Mouse (Mus musculus) liver, adult 2 months (tissue): Measurements from ENCODE around the gene Alox5ap. TPM values are rescaled to one million over a fixed set of nuclear protein-coding genes. Genes with fewer than 3 reads are reported as not detected.

Source experiments
- DNase-seq: peaks from one replicate; pipeline ENCODE4 v3.0.0-alpha.2; 2011; ENCODE audit warnings: low read depth, low spot score; ENCODE audit errors: extremely low read depth
- H3K27ac ChIP-seq: fragments of 200-500 bp; replicated peaks from 2 replicates; pipeline ENCODE4 v1.5.1; 2012; ENCODE audit warnings: low read depth, mild to moderate bottlenecking, control low read depth, inconsistent platforms, low read length; ENCODE audit not compliant: insufficient read depth
- H3K27me3 ChIP-seq: fragments of 200-500 bp; 2 replicates; pipeline ENCODE4 v1.6.1; 2012; ENCODE audit warnings: mild to moderate bottlenecking, moderate library complexity, low read length, inconsistent platforms; ENCODE audit not compliant: control insufficient read depth, insufficient read depth
- H3K36me3 ChIP-seq: fragments of 200-500 bp; 2 replicates; pipeline ENCODE4 v1.6.1; 2012; ENCODE audit warnings: low read length, inconsistent platforms; ENCODE audit not compliant: control insufficient read depth, insufficient read depth
- H3K4me1 ChIP-seq: fragments of 200-500 bp; 2 replicates; pipeline ENCODE4 v1.6.1; 2011; ENCODE audit warnings: low read length; ENCODE audit not compliant: control insufficient read depth, insufficient read depth
- H3K4me3 ChIP-seq: fragments of 200-500 bp; 2 replicates; pipeline ENCODE4 v1.5.1; 2011; ENCODE audit warnings: low read depth, mild to moderate bottlenecking, control low read depth, low read length, moderate library complexity; ENCODE audit not compliant: insufficient read depth
- H3K79me2 ChIP-seq: fragments of 200-500 bp; 2 replicates; pipeline ENCODE4 v1.6.1; 2012; ENCODE audit warnings: inconsistent platforms, mild to moderate bottlenecking, low read length, moderate library complexity; ENCODE audit not compliant: control insufficient read depth, insufficient read depth
- H3K9ac ChIP-seq: fragments of 200-500 bp; 2 replicates; pipeline ENCODE4 v1.6.1; 2012; ENCODE audit warnings: low read depth, mild to moderate bottlenecking, control low read depth, inconsistent platforms, low read length
- CTCF ChIP-seq: fragments of 200-500 bp; IDR thresholded peaks from 2 replicates; pipeline ENCODE4 v1.5.1; 2011; ENCODE audit warnings: low read depth, low read length, control low read depth
- POLR2A ChIP-seq: fragments of 200-500 bp; IDR thresholded peaks from 2 replicates; pipeline ENCODE4 v1.6.1; 2011; ENCODE audit warnings: low read length, control low read depth; ENCODE audit not compliant: insufficient read depth; ENCODE audit errors: extremely low read depth
- WGBS: fragments of 180-500 bp; shearing (Covaris S2); methylation state at CpG from one replicate; pipeline ENCODE4 v1.1.7; 2018; 5-methylcytosine and 5-hydroxymethylcytosine counted together
- polyA plus RNA-seq: library from polyadenylated mRNA; depleted of rRNA; stranded (reverse); fragments of >200 nt; gene quantifications from 2 replicates; pipeline ENCODE4 v1.2.3, GENCODE M21; 2012
- total RNA-seq: library from RNA; depleted of rRNA; stranded (reverse); fragments of >200 nt; gene quantifications from 2 replicates; pipeline ENCODE4 v1.2.3, GENCODE M21; 2014

Alox5ap gene
- total and polyA plus RNA-seq, 2 experiments, result 3.8 to 6.4 TPM

GRCm38 (mm10) chr5:149321909-149322841, 57.6 kb downstream of the Alox5ap start:
- TF ChIP-seq CTCF (no peak), POLR2A (no peak)
- Histone ChIP-seq H3K27me3 (no peaks in the 10 kb centered on the region), H3K27ac (peak overlapping the region; percentile 89), H3K4me1 (peaks cover 21% of the 10 kb centered on the region), H3K4me3 (peak overlapping the region; percentile 18), H3K36me3 (no peaks in the 10 kb centered on the region), H3K9ac (peak overlapping the region; percentile 79), H3K79me2 (no peaks in the 10 kb centered on the region)
- peak; percentile 87 for DNase-seq
- 22% methylated on average over 15 of the region's 15 CpGs for WGBS

- Histone ChIP-seq H3K4me1 (peaks cover 21% of the 10 kb centered on the region), H3K79me2 (no peaks in the 10 kb centered on the region), H3K36me3 (no peaks in the 10 kb centered on the region), H3K27ac (peak overlapping the region; percentile 93), H3K27me3 (no peaks in the 10 kb centered on the region), H3K4me3 (no peak overlapping the region), H3K9ac (peak overlapping the region; percentile 27)
- peak; percentile 95 for DNase-seq
- no peak for TF ChIP-seq CTCF
- TF ChIP-seq POLR2A, result no peak
- WGBS, result 43% methylated on average over 9 of the region's 9 CpGs
Measured at GRCm38 (mm10) chr5:149322938-149323553, 58.5 kb downstream of the Alox5ap start.

- H3K36me3 ChIP-seq, result no peaks in the 10 kb centered on the region
- H3K4me1 ChIP-seq, result peaks cover 29% of the 10 kb centered on the region
- no peak overlapping the region for H3K9ac ChIP-seq
- no peaks in the 10 kb centered on the region for H3K79me2 ChIP-seq
- TF ChIP-seq POLR2A (no peak), CTCF (no peak)
- 81% methylated on average over 13 of the region's 13 CpGs for WGBS
- H3K27ac ChIP-seq, result no peak overlapping the region
- no peak for DNase-seq
- no peaks in the 10 kb centered on the region for H3K27me3 ChIP-seq
- H3K4me3 ChIP-seq, result no peak overlapping the region
Measured at GRCm38 (mm10) chr5:149324739-149325138, 60.2 kb downstream of the Alox5ap start.

- H3K27ac ChIP-seq, result peak overlapping the region; percentile 78
- DNase-seq, result peak; percentile 92
Measured at GRCm38 (mm10) chr5:149329098-149329887, 64.7 kb downstream of the Alox5ap start.

GRCm38 (mm10) chr5:149330601-149331000, 66.0 kb downstream of the Alox5ap start:
- no peak overlapping the region for H3K9ac ChIP-seq
- H3K79me2 ChIP-seq, result no peaks in the 10 kb centered on the region
- no peaks in the 10 kb centered on the region for H3K27me3 ChIP-seq
- H3K4me1 ChIP-seq, result peaks cover 20% of the 10 kb centered on the region
- no peak for DNase-seq
- no peaks in the 10 kb centered on the region for H3K36me3 ChIP-seq
- 10% methylated on average over 1 of the region's 1 CpGs for WGBS
- H3K27ac ChIP-seq, result no peak overlapping the region
- no peak overlapping the region for H3K4me3 ChIP-seq
- TF ChIP-seq POLR2A (no peak), CTCF (no peak)

More at GRCm38 (mm10) chr5:149329098-149329887, 64.7 kb downstream of the Alox5ap start:
- 54% methylated on average over 12 of the region's 12 CpGs for WGBS
- H3K79me2 ChIP-seq, result no peaks in the 10 kb centered on the region
- no peak for TF ChIP-seq POLR2A
- no peak for TF ChIP-seq CTCF
- peaks cover 20% of the 10 kb centered on the region for H3K4me1 ChIP-seq
- H3K27me3 ChIP-seq, result no peaks in the 10 kb centered on the region
- no peak overlapping the region for H3K4me3 ChIP-seq
- H3K9ac ChIP-seq, result no peak overlapping the region
- no peaks in the 10 kb centered on the region for H3K36me3 ChIP-seq
